Mouse (Mus musculus): ENCODE data around the gene Jmjd6. TPM values are rescaled to one million over a fixed set of nuclear protein-coding genes. Genes with fewer than 3 reads are reported as not detected.

Jmjd6 gene
- polyA plus RNA-seq (2012; rRNA removed; ENCODE audit: low replicate concordance): 22.2 and 37.4 TPM in 2 replicates

GRCm38 (mm10) chr11:116843261-116844233, at the start of gene Jmjd6, which contains the start of gene Mettl23:
Gene Jmjd6 (minus strand): TSS chr11:116843449.
Gene Mettl23 (plus strand): TSS chr11:116843278.

GRCm38 (mm10) chr11:116852891-116853511, 9.8 kb upstream of the Jmjd6 start, which contains the start of gene Srsf2:
Gene Srsf2 (minus strand): TSS chr11:116853094.

GRCm38 (mm10) chr11:116852291-116852890, 9.1 kb upstream of the Jmjd6 start, which contains the start of gene Mfsd11:
Gene Mfsd11 (plus strand): TSS chr11:116852440.

GRCm38 (mm10) chr11:116827534-116828165, 15.6 kb downstream of the Jmjd6 start, which contains the start of gene Mxra7:
Gene Mxra7 (minus strand): TSS chr11:116828046.

Other genes with a start within 250 kb of the Jmjd6 start
- gene Rhbdf2, start 216.4 kb downstream of the Jmjd6 start, polyA plus RNA-seq (2012; rRNA removed; ENCODE audit: low replicate concordance): 31.6 and 36.1 TPM in 2 replicates
- 2.3 and 2.4 TPM in 2 replicates for gene Prcd, start 189.9 kb downstream of the Jmjd6 start, polyA plus RNA-seq (2012; rRNA removed; ENCODE audit: low replicate concordance)
- gene Cygb, start 189.1 kb downstream of the Jmjd6 start, polyA plus RNA-seq (2012; rRNA removed; ENCODE audit: low replicate concordance): 89.2 and 103 TPM in 2 replicates
- gene St6galnac1, start 67.9 kb downstream of the Jmjd6 start, polyA plus RNA-seq (2012; rRNA removed; ENCODE audit: low replicate concordance): 0.06 and 0.22 TPM in 2 replicates
- gene Mxra7, start 15.4 kb downstream of the Jmjd6 start, polyA plus RNA-seq (2012; rRNA removed; ENCODE audit: low replicate concordance): 11.5 and 33.6 TPM in 2 replicates
- 32.6 and 32.9 TPM in 2 replicates for gene Mettl23, start 171 bp downstream of the Jmjd6 start, polyA plus RNA-seq (2012; rRNA removed; ENCODE audit: low replicate concordance)
- gene Mfsd11, start 9.0 kb upstream of the Jmjd6 start, polyA plus RNA-seq (2012; rRNA removed; ENCODE audit: low replicate concordance): 34.7 and 35.3 TPM in 2 replicates
- 205 and 482 TPM in 2 replicates for gene Srsf2, start 9.6 kb upstream of the Jmjd6 start, polyA plus RNA-seq (2012; rRNA removed; ENCODE audit: low replicate concordance)
- 0.07 and 0.19 TPM in 2 replicates for gene Mgat5b, start 75.4 kb upstream of the Jmjd6 start, polyA plus RNA-seq (2012; rRNA removed; ENCODE audit: low replicate concordance)